Mouse (Mus musculus) naive thymus-derived CD4-positive, alpha-beta T cell, adult 2 months (primary cell): ENCODE measurements around the gene Shroom3.

Experiments used
- DNase-seq: peaks from one replicate; pipeline ENCODE4 v3.0.0-alpha.2; 2011; ENCODE audit warnings: low read depth

Shroom3 gene

GRCm38 (mm10) chr5:92969926-92970325 is 286.7 kb downstream of the Shroom3 start:
- no peak for DNase-seq

GRCm38 (mm10) chr5:92970480-92970879 is 287.2 kb downstream of the Shroom3 start:
- no peak for DNase-seq

GRCm38 (mm10) chr5:92980393-92980792 is 297.2 kb downstream of the Shroom3 start:
- no peak for DNase-seq

GRCm38 (mm10) chr5:92980862-92981261 is 297.6 kb downstream of the Shroom3 start:
- no peak for DNase-seq

- DNase-seq = peak; percentile 4
Measured at GRCm38 (mm10) chr5:92982673-92983072, 299.4 kb downstream of the Shroom3 start.

- no peak for DNase-seq
Measured at GRCm38 (mm10) chr5:92983942-92984341, 300.7 kb downstream of the Shroom3 start.

GRCm38 (mm10) chr5:92984692-92985091 is 301.5 kb downstream of the Shroom3 start:
- DNase-seq = no peak

GRCm38 (mm10) chr5:92985391-92985790 is 302.2 kb downstream of the Shroom3 start:
- DNase-seq = no peak

GRCm38 (mm10) chr5:92986651-92987610 is 303.7 kb downstream of the Shroom3 start:
- no peak for DNase-seq

- no peak for DNase-seq
Measured at GRCm38 (mm10) chr5:92987891-92988768, 304.9 kb downstream of the Shroom3 start.

GRCm38 (mm10) chr5:92988769-92989356 is 305.6 kb downstream of the Shroom3 start:
- no peak for DNase-seq

GRCm38 (mm10) chr5:92992106-92992505 is 308.9 kb downstream of the Shroom3 start:
- no peak for DNase-seq

GRCm38 (mm10) chr5:92994309-92994708 is 311.1 kb downstream of the Shroom3 start:
- DNase-seq = no peak

GRCm38 (mm10) chr5:92994861-92995260 is 311.6 kb downstream of the Shroom3 start:
- no peak for DNase-seq

GRCm38 (mm10) chr5:92997428-92998120 is 314.3 kb downstream of the Shroom3 start:
- no peak for DNase-seq

- no peak for DNase-seq
Measured at GRCm38 (mm10) chr5:92998494-92999016, 315.3 kb downstream of the Shroom3 start.

GRCm38 (mm10) chr5:93000060-93000459 is 316.8 kb downstream of the Shroom3 start:
- DNase-seq = no peak

GRCm38 (mm10) chr5:93000774-93001757 is 317.8 kb downstream of the Shroom3 start:
- no peak for DNase-seq

GRCm38 (mm10) chr5:93002615-93003014 is 319.4 kb downstream of the Shroom3 start:
- no peak for DNase-seq

- DNase-seq = no peak
Measured at GRCm38 (mm10) chr5:93005229-93005814, 322.1 kb downstream of the Shroom3 start.
